ENCODE assay signal across 8 mouse cellular contexts in the genomic region with DNA sequence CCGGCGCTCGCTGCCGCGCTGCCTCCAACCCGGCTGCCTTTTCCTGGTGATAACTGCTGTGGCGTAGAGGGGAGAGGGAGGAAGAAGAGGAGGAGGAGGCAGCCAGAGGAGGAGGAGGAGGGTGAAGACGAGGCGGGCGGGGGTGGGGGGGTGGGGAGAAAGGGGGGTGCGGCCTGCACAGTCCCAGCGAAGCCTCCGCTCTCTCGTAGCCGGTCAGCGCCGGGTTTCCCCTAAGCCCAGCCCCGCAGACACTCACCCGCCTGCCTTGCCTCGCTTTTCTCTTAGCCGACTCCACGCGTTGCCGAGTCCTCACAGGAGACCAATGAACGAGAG. TPM values are rescaled to one million over a fixed set of nuclear protein-coding genes. Genes with fewer than 3 reads are reported as not detected.
DNase-seq lines count a peak whose midpoint lies in the region; ATAC-seq and TF ChIP-seq lines count a peak whose summit lies in the region.

No protein-coding gene starts in this region.

- ATAC-seq in common myeloid progenitor, adult 5-6 weeks (replicated peaks; ENCODE audit: low read depth, poor library complexity, severe bottlenecking): peak; percentile 50
- ATAC-seq in inflammation-experienced regulatory T-cells, adult 6 months: peak; percentile 30
- peak; percentile 94 for ATAC-seq in midbrain, embryonic 15.5 days (replicated peaks)

- no peaks in the 10 kb centered on the region for H3K27me3 ChIP-seq in kidney, adult 2 months (replicated peaks; ENCODE audit: control insufficient read depth, insufficient read depth, low read length)
- H3K27me3 ChIP-seq in midbrain, embryonic 15.5 days (replicated peaks): no peaks in the 10 kb centered on the region

- no peak for TF ChIP-seq CTCF in kidney, adult 2 months (conservative IDR thresholded peaks at IDR 0.05; ENCODE audit: insufficient read depth, insufficient read length, low read depth, low read length)

- H3K9ac ChIP-seq in midbrain, embryonic 15.5 days: peak overlapping the region; percentile 62

- H3K4me3 ChIP-seq in kidney, adult 2 months (ENCODE audit: insufficient read depth, low read depth, low read length): peak overlapping the region; percentile 68
- H3K4me3 ChIP-seq in midbrain, embryonic 15.5 days: peak overlapping the region; percentile 62

- no peak for TF ChIP-seq POLR2A in kidney, adult 2 months (IDR thresholded peaks at IDR 0.05; ENCODE audit: low read depth, low read length)

- H3K27ac ChIP-seq in kidney, adult 2 months (ENCODE audit: insufficient read depth, low read depth, low read length): peak overlapping the region; percentile 61
- H3K27ac ChIP-seq in midbrain, embryonic 15.5 days: peak overlapping the region; percentile 91

- WGBS in kidney, adult 2 months: under 1% methylated on average over 21 of the region's 25 CpGs
- WGBS in midbrain, embryonic 15.5 days: under 1% methylated on average over 25 of the region's 25 CpGs

- no peak for DNase-seq in kidney, adult 2 months
- DNase-seq in kidney, adult 8-10 months: no peak
- DNase-seq in urinary bladder, adult 18-20 months (ENCODE audit: low spot score in 2 of 2): no peak
- no peak for DNase-seq in adrenal gland, postnatal 10 days
- DNase-seq in left cerebral cortex, adult 18-20 months (ENCODE audit: low spot score in 2 of 2): no peak

- H3K4me2 ChIP-seq in midbrain, embryonic 15.5 days: peak overlapping the region; percentile 74

- no peaks in the 10 kb centered on the region for H3K36me3 ChIP-seq in kidney, adult 2 months (ENCODE audit: control insufficient read depth, insufficient read depth, low read length)
- H3K36me3 ChIP-seq in midbrain, embryonic 15.5 days (replicated peaks): no peaks in the 10 kb centered on the region

- peaks cover 5% of the 10 kb centered on the region; the same call in 1 of the 2 replicates for H3K4me1 ChIP-seq in kidney, adult 2 months (ENCODE audit: control insufficient read depth, insufficient read depth, low read length)
- peaks cover 25% of the 10 kb centered on the region for H3K4me1 ChIP-seq in midbrain, embryonic 15.5 days

- H3K9me3 ChIP-seq in midbrain, embryonic 15.5 days: no peaks in the 10 kb centered on the region

RNA-seq across cellular contexts. Expression of a gene that starts 0.3 kb away (rescaled TPM):
- polyA plus RNA-seq in kidney, adult 2 months (2012; rRNA removed): 11.9 and 13.5 TPM in 2 replicates
- total RNA-seq in common myeloid progenitor, adult 5-6 weeks (2017): 32.7 and 37.0 TPM in 2 replicates
- 10 to 100 TPM; 47.0 to 73.9 (median 50.1) TPM for polyA plus RNA-seq in inflammation-experienced regulatory T-cells, adult 6 months (2017; shearing (Covaris generic))
- 34.7 and 35.2 TPM in 2 replicates for polyA plus RNA-seq in midbrain, embryonic 15.5 days (2015; fragmentation: Nextera tagmentation; extraction: Ambion mirVana)
- total RNA-seq in adrenal gland, postnatal 10 days (2021): 10 to 100 TPM; 18.2 to 23.4 TPM
- 10 to 100 TPM; 41.9 to 48.9 TPM for total RNA-seq in left cerebral cortex, adult 18-20 months (2021)

RNA-seq across cellular contexts. Expression of a gene that starts 44.0 kb away (rescaled TPM):
- polyA plus RNA-seq in kidney, adult 2 months (2012; rRNA removed): 8.7 and 9.3 TPM in 2 replicates
- total RNA-seq in common myeloid progenitor, adult 5-6 weeks (2017): 105 and 108 TPM in 2 replicates
- 10 to 100 TPM; 13.8 to 20.1 (median 17.3) TPM for polyA plus RNA-seq in inflammation-experienced regulatory T-cells, adult 6 months (2017; shearing (Covaris generic))
- 23.1 and 23.6 TPM in 2 replicates for polyA plus RNA-seq in midbrain, embryonic 15.5 days (2015; fragmentation: Nextera tagmentation; extraction: Ambion mirVana)
- 10 to 100 TPM; 32.4 to 41.6 TPM for total RNA-seq in adrenal gland, postnatal 10 days (2021)
- 10 to 100 TPM; 24.4 to 25.1 TPM for total RNA-seq in left cerebral cortex, adult 18-20 months (2021)

Comparison
In these comparisons a context has a peak if more than half of its experiments do, and no peak if none do; other contexts are left out.
1. ATAC-seq: peak in every context shown above with its lines; median percentile 94 in midbrain, embryonic 15.5 days; 50 in common myeloid progenitor, adult 5-6 weeks; 30 in inflammation-experienced regulatory T-cells, adult 6 months.